26 mouse cellular contexts compared by ENCODE assay signal in genomic region chr4:38381916-38382315, GRCm38 (mm10).
DNase-seq lines count a peak whose midpoint lies in the region; ATAC-seq and TF ChIP-seq lines count a peak whose summit lies in the region.
"Had no signal": no experiment of that assay in that cellular context is flagged by ENCODE, and none has a peak within 500 bp of the region (broad histone marks: within the 10 kb centered on the region; RNA-seq: fewer than 3 reads in every experiment).

No protein-coding gene starts in this region.

- DNase-seq in A20 (ENCODE audit: low read depth, low spot score): peak; percentile 11
- peak; percentile 26 for DNase-seq in c-Kit-positive CD71-negative TER-119-negative erythroid progenitor cells, embryonic 14.5 days (ENCODE audit: low read depth)
- no peak for DNase-seq in embryo, embryonic 9.5 days (ENCODE audit: extremely low spot score)
- DNase-seq in kidney, adult 8-10 months: no peak
- DNase-seq in layer of hippocampus, adult 2 months (ENCODE audit: low spot score in 2 of 2): no peak
- DNase-seq: adrenal gland, adult 2 months; adrenal gland, postnatal 14 days; cerebellum, adult 11-12 months; cerebellum, adult 8-10 months; cerebellum, postnatal 10 days; cerebellum, postnatal 36 days; forebrain, postnatal 0 days; gastrocnemius, adult 2 months; gastrocnemius, postnatal 14 days; heart, adult 18-20 months; kidney, adult 11 months had no signal

- ATAC-seq in hematopoietic stem cell, adult 5-6 weeks (replicated peaks in 1 of 2; ENCODE audit: insufficient read depth in 1 of 2, low FRiP score in 2 of 2, low TSS enrichment in 1 of 2, low read depth in 1 of 2, poor library complexity in 2 of 2, severe bottlenecking in 2 of 2): peak; percentile 93 to 99
- ATAC-seq: forebrain, embryonic 14.5 days; forebrain, postnatal 0 days; hindbrain, embryonic 16.5 days; intestine, embryonic 15.5 days had no signal

- TF ChIP-seq CTCF in layer of hippocampus, adult 2 months (conservative IDR thresholded peaks at IDR 0.05): no peak

- H3K27ac ChIP-seq in layer of hippocampus, adult 2 months: no peak overlapping the region
- H3K27ac ChIP-seq: embryonic facial prominence, embryonic 12.5 days; embryonic facial prominence, embryonic 15.5 days; gastrocnemius, adult 2 months; heart, embryonic 10.5 days; heart, embryonic 13.5 days; hindbrain, embryonic 10.5 days; hindbrain, embryonic 13.5 days; intestine, embryonic 15.5 days had no signal

- no peak overlapping the region for H3K4me3 ChIP-seq in layer of hippocampus, adult 2 months
- H3K4me3 ChIP-seq: embryonic facial prominence, embryonic 12.5 days; embryonic facial prominence, embryonic 15.5 days; gastrocnemius, adult 2 months; heart, embryonic 10.5 days; heart, embryonic 13.5 days; hindbrain, embryonic 10.5 days; hindbrain, embryonic 13.5 days; intestine, embryonic 15.5 days had no signal

Comparison
In these comparisons a context has a peak if more than half of its experiments do, and no peak if none do; other contexts are left out.
1. DNase-seq: peak in A20 (single experiment) and c-Kit-positive CD71-negative TER-119-negative erythroid progenitor cells, embryonic 14.5 days (single experiment); none in embryo, embryonic 9.5 days (single experiment), kidney, adult 8-10 months (0 of 2) and layer of hippocampus, adult 2 months (0 of 2).